Mouse (Mus musculus) mammary gland, adult 2 months (tissue): ENCODE results near the gene Gm11111. TPM values are rescaled to one million over a fixed set of nuclear protein-coding genes. Genes with fewer than 3 reads are reported as not detected.

Experiments used
- polyA plus RNA-seq: library from polyadenylated mRNA; depleted of rRNA; stranded (reverse); fragments of >200 nt; gene quantifications from 2 replicates; pipeline ENCODE4 v1.2.3, GENCODE M21; 2012; ENCODE audit warnings: low replicate concordance; rRNA removed

The Gm11111 gene
- not detected in 2 replicates for polyA plus RNA-seq

GRCm38 (mm10) chr5:98552395-98552794 lies at the start of gene Gm11111:
Gm11111 (plus strand) TSS chr5:98552695.

Other genes with a start within 250 kb of the Gm11111 start
- not detected in 2 replicates for gene Cfap299, start 223.4 kb upstream of the Gm11111 start, polyA plus RNA-seq